Mouse (Mus musculus): ENCODE results near the gene Tlcd2. TPM values are rescaled to one million over a fixed set of nuclear protein-coding genes. Genes with fewer than 3 reads are reported as not detected.

Gene Tlcd2
- polyA plus RNA-seq, 1 experiment from 2014 or later: 1.8 TPM

DNA sequence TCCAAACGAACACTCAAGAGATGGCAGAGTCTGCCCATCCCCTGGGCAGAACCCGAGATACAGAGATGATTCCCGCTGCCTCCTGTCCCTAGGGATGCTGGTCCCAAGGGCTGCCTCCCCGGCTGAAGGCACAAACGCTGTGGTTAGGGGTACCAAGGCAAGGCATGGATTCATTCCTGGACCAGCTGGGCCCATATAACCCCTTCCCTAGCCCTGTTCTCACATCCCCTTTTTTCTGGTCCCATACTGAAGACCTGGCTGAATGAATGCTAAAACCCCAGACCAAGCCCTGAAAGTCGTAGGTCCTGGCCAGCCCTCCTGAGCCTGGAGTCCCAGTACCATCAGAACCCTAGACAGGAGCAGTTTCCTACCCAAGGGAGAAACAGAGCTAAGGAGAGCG, 20.5 kb upstream of the Tlcd2 start:
- Histone ChIP-seq H3K27ac (ENCODE audit: low read depth, low read length) (no peak overlapping the region), H3K4me1 (ENCODE audit: control insufficient read depth, insufficient read depth, low read length) (no peaks in the 10 kb centered on the region), H3K9ac (replicated peaks; ENCODE audit: low read depth, low read length) (no peak overlapping the region), H3K9me3 (ENCODE audit: control insufficient read depth, low read length) (no peaks in the 10 kb centered on the region), H3K4me2 (ENCODE audit: low read depth, low read length) (no peak overlapping the region), H3K4me3 (ENCODE audit: low read depth, low read length) (no peak overlapping the region), H3K36me3 (ENCODE audit: control insufficient read depth, insufficient read depth, low read length) (peaks cover 14% of the 10 kb centered on the region), H3K27me3 (ENCODE audit: control insufficient read depth, insufficient read depth, low read length) (no peaks in the 10 kb centered on the region)
- no peak for ATAC-seq (ENCODE audit: low read depth)
- 76% methylated on average over 7 of the region's 7 CpGs for WGBS

DNA sequence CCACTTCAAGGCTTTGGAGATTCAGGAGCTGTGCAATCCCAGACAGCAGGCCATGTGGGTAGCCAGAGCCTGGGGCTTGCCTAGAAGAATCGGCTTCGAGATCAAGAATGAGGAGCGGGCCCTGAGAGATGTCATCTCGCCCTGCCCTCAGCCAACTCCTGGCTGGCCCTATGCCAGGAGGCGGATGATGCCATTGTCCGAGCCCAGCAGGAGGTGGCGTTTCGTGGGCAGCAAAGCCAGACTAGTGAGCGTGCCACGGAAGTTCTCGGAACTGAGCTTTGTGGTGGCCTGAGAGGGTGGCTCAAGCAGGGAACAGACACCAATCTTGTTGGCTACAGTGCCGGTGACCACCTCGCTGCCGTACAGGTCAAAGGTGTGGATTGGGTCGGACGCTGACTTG, 19.9 kb upstream of the Tlcd2 start:
- 71% methylated on average over 16 of the region's 16 CpGs for WGBS
- Histone ChIP-seq H3K9ac (replicated peaks; ENCODE audit: low read depth, low read length) (no peak overlapping the region), H3K27ac (ENCODE audit: low read depth, low read length) (no peak overlapping the region), H3K36me3 (ENCODE audit: control insufficient read depth, insufficient read depth, low read length) (peaks cover 14% of the 10 kb centered on the region), H3K4me1 (ENCODE audit: control insufficient read depth, insufficient read depth, low read length) (no peaks in the 10 kb centered on the region), H3K27me3 (ENCODE audit: control insufficient read depth, insufficient read depth, low read length) (no peaks in the 10 kb centered on the region), H3K9me3 (ENCODE audit: control insufficient read depth, low read length) (no peaks in the 10 kb centered on the region), H3K4me2 (ENCODE audit: low read depth, low read length) (no peak overlapping the region), H3K4me3 (ENCODE audit: low read depth, low read length) (no peak overlapping the region)
- no peak for ATAC-seq (ENCODE audit: low read depth)

DNA sequence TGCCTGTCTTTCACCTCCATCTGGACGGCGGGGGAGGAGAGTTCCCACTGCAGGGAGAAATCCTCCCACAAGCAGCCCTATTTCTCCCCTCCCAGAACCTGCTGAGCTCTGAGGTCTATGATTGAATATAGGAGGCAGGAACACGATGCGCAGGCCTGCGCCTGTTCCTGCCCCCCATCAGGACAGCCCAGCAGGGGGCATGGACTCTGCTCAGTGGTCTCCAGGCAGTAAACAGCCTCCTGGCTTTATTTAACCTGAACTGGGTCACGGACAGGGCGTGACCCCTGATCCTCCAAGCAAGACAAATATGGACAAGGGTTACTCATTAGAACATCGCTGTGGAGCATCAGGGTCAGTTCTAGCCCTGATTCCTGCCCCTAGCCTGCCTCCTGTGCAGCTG, 17.8 kb upstream of the Tlcd2 start:
- H3K9ac ChIP-seq (replicated peaks; ENCODE audit: low read depth, low read length): no peak overlapping the region
- H3K9me3 ChIP-seq (ENCODE audit: control insufficient read depth, low read length): no peaks in the 10 kb centered on the region
- WGBS: 42% methylated on average over 8 of the region's 8 CpGs
- peaks cover 27% of the 10 kb centered on the region for H3K36me3 ChIP-seq (ENCODE audit: control insufficient read depth, insufficient read depth, low read length)
- H3K27ac ChIP-seq (ENCODE audit: low read depth, low read length): no peak overlapping the region
- H3K27me3 ChIP-seq (ENCODE audit: control insufficient read depth, insufficient read depth, low read length): no peaks in the 10 kb centered on the region
- no peak for ATAC-seq (ENCODE audit: low read depth)
- no peak overlapping the region for H3K4me2 ChIP-seq (ENCODE audit: low read depth, low read length)
- H3K4me1 ChIP-seq (ENCODE audit: control insufficient read depth, insufficient read depth, low read length): no peaks in the 10 kb centered on the region
- H3K4me3 ChIP-seq (ENCODE audit: low read depth, low read length): no peak overlapping the region

DNA sequence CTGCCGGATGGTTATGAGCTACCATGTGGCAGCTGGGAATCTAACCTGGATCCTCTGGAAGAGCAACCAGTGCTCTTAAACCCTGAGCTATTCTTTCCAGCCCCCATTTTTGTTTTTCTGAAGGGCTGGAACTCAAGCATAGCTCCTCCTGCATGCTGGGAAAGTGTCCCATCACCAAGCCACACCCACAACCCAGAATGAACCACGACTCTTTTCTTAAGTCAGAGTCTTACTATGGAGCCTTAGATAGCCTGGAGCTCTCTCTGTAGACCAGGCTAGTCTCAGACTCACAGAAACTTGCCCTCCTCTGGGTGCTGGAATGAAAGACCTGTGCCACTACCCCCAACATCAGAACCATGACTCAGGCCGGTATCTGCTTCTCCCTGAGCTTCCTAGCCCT, 12.9 kb upstream of the Tlcd2 start:
- Histone ChIP-seq H3K4me3 (ENCODE audit: low read depth, low read length) (no peak overlapping the region), H3K27me3 (ENCODE audit: control insufficient read depth, insufficient read depth, low read length) (no peaks in the 10 kb centered on the region), H3K9ac (replicated peaks; ENCODE audit: low read depth, low read length) (no peak overlapping the region), H3K36me3 (ENCODE audit: control insufficient read depth, insufficient read depth, low read length) (peaks cover 29% of the 10 kb centered on the region), H3K4me1 (ENCODE audit: control insufficient read depth, insufficient read depth, low read length) (0 out of 2 replicates have a peak, but pooled peaks cover 2% of the 10 kb centered on the region), H3K27ac (ENCODE audit: low read depth, low read length) (no peak overlapping the region), H3K4me2 (ENCODE audit: low read depth, low read length) (no peak overlapping the region), H3K9me3 (ENCODE audit: control insufficient read depth, low read length) (no peaks in the 10 kb centered on the region)
- ATAC-seq (ENCODE audit: low read depth): no peak
- WGBS: 85% methylated on average over 3 of the region's 3 CpGs

DNA sequence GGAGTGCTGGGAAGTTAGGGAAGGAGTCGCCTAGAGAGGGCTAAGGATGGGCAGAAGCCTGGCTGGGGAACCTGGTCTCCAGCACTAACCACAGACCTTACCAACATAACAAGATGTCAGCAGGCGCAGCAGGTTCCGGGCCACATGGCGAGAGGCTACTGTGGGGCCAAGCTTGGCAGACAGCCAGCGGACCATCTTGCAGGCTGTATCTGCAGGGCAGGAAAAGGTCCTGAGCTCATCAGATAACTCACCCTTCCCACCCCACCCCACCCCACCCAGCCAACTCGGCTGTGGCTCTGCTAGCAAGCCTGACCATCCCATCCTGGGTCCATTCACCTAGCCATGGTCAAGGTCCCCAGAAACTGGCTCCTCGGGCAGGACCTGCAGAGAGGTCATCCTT, 11.8 kb upstream of the Tlcd2 start:
- no peak for ATAC-seq (ENCODE audit: low read depth)
- Histone ChIP-seq H3K27ac (ENCODE audit: low read depth, low read length) (no peak overlapping the region), H3K9ac (replicated peaks; ENCODE audit: low read depth, low read length) (no peak overlapping the region), H3K36me3 (ENCODE audit: control insufficient read depth, insufficient read depth, low read length) (peaks cover 29% of the 10 kb centered on the region), H3K4me3 (ENCODE audit: low read depth, low read length) (no peak overlapping the region), H3K4me1 (ENCODE audit: control insufficient read depth, insufficient read depth, low read length) (peaks cover 9% of the 10 kb centered on the region; the same call in 1 of the 2 replicates), H3K4me2 (ENCODE audit: low read depth, low read length) (no peak overlapping the region), H3K9me3 (ENCODE audit: control insufficient read depth, low read length) (no peaks in the 10 kb centered on the region), H3K27me3 (ENCODE audit: control insufficient read depth, insufficient read depth, low read length) (no peaks in the 10 kb centered on the region)
- WGBS: 76% methylated on average over 7 of the region's 7 CpGs

DNA sequence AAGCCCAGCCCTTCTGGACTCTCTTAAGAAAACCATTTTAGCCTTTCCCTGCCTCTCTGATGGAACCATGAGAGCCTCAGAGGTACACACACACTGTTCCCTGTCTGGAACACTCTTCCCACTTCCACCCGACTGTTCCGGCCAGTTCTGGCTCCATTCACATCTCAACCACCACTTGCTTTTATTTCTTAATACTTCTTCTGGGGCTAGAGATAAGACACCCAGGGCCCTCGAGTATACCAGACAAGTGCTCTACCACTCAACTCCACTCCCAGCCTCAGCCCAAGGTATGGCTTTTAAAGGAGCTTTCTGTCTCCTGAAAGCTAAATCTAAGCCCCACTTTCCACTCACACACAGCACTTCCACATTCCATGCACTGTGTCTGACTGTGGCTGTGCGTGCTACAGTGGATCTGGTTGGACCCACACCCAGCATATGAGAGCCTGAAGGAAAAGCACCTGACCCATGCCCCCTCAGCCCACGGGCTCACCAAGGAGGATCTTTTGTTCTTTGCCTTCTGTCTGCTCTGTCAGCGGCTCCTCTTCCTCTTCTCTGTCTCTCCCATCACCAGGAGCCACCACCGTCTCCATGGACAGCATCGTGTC, 11.1 kb upstream of the Tlcd2 start:
- WGBS: 86% methylated on average over 8 of the region's 8 CpGs
- no peak overlapping the region for H3K9ac ChIP-seq (replicated peaks; ENCODE audit: low read depth, low read length)
- no peak overlapping the region for H3K4me2 ChIP-seq (ENCODE audit: low read depth, low read length)
- H3K27ac ChIP-seq (ENCODE audit: low read depth, low read length): no peak overlapping the region
- peaks cover 13% of the 10 kb centered on the region for H3K4me1 ChIP-seq (ENCODE audit: control insufficient read depth, insufficient read depth, low read length)
- ATAC-seq (ENCODE audit: low read depth): no peak
- H3K4me3 ChIP-seq (ENCODE audit: low read depth, low read length): no peak overlapping the region
- H3K27me3 ChIP-seq (ENCODE audit: control insufficient read depth, insufficient read depth, low read length): no peaks in the 10 kb centered on the region
- H3K36me3 ChIP-seq (ENCODE audit: control insufficient read depth, insufficient read depth, low read length): peaks cover 25% of the 10 kb centered on the region
- no peaks in the 10 kb centered on the region for H3K9me3 ChIP-seq (ENCODE audit: control insufficient read depth, low read length)

DNA sequence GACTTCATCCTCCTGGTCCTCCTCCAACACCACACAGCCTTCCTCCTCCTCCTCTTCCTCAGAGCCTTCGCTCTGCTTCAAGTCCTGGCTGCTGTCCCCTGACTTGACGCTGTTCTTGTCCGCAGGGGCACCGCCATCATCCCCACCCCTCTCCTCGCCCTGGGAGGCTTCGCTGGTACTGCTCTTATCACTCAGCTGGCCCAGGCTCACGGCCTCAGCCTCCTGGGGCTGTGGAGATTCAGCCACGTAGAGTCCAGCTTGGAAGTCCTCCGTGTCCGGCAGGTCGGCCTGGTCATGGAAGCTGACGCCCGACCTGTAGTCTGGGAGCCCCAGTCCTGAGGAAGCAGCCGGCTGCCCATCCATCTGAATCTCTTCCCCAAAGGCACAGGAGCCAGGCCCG, 10.6 kb upstream of the Tlcd2 start:
- 92% methylated on average over 15 of the region's 15 CpGs for WGBS
- no peak for ATAC-seq (ENCODE audit: low read depth)

DNA sequence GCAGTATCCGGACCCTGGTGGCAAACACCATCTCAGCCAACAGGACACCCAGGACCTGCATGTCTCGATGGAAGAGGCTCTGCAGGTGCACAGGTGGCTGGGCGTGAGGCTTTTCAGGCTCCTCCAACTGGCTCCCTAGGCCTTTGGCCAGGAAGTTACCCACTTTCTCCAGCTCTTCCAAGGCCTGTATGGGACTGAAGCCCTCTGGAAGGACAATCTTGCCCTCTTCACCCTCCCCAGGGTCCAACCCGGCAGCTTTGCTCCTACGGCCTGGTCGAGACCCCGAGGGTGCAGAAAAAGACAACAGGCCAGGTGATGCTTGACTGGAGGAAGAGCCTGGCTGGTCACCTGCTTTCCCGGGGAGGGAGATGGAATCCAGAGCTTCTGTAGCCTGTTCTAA, 9.4 kb upstream of the Tlcd2 start:
- H3K27ac ChIP-seq (ENCODE audit: low read depth, low read length): no peak overlapping the region
- H3K9me3 ChIP-seq (ENCODE audit: control insufficient read depth, low read length): no peaks in the 10 kb centered on the region
- peaks cover 13% of the 10 kb centered on the region for H3K4me1 ChIP-seq (ENCODE audit: control insufficient read depth, insufficient read depth, low read length)
- H3K36me3 ChIP-seq (ENCODE audit: control insufficient read depth, insufficient read depth, low read length): peaks cover 21% of the 10 kb centered on the region
- no peak overlapping the region for H3K4me2 ChIP-seq (ENCODE audit: low read depth, low read length)
- H3K9ac ChIP-seq (replicated peaks; ENCODE audit: low read depth, low read length): no peak overlapping the region
- 92% methylated on average over 8 of the region's 8 CpGs for WGBS
- no peak for ATAC-seq (ENCODE audit: low read depth)
- H3K4me3 ChIP-seq (ENCODE audit: low read depth, low read length): no peak overlapping the region
- H3K27me3 ChIP-seq (ENCODE audit: control insufficient read depth, insufficient read depth, low read length): no peaks in the 10 kb centered on the region

More for the DNA sequence above, 10.6 kb upstream of the Tlcd2 start:
- no peak overlapping the region for H3K27ac ChIP-seq (ENCODE audit: low read depth, low read length)
- H3K36me3 ChIP-seq (ENCODE audit: control insufficient read depth, insufficient read depth, low read length): peaks cover 21% of the 10 kb centered on the region
- H3K9ac ChIP-seq (replicated peaks; ENCODE audit: low read depth, low read length): no peak overlapping the region
- no peaks in the 10 kb centered on the region for H3K27me3 ChIP-seq (ENCODE audit: control insufficient read depth, insufficient read depth, low read length)
- no peak overlapping the region for H3K4me2 ChIP-seq (ENCODE audit: low read depth, low read length)
- peaks cover 13% of the 10 kb centered on the region for H3K4me1 ChIP-seq (ENCODE audit: control insufficient read depth, insufficient read depth, low read length)
- H3K9me3 ChIP-seq (ENCODE audit: control insufficient read depth, low read length): no peaks in the 10 kb centered on the region
- no peak overlapping the region for H3K4me3 ChIP-seq (ENCODE audit: low read depth, low read length)

DNA sequence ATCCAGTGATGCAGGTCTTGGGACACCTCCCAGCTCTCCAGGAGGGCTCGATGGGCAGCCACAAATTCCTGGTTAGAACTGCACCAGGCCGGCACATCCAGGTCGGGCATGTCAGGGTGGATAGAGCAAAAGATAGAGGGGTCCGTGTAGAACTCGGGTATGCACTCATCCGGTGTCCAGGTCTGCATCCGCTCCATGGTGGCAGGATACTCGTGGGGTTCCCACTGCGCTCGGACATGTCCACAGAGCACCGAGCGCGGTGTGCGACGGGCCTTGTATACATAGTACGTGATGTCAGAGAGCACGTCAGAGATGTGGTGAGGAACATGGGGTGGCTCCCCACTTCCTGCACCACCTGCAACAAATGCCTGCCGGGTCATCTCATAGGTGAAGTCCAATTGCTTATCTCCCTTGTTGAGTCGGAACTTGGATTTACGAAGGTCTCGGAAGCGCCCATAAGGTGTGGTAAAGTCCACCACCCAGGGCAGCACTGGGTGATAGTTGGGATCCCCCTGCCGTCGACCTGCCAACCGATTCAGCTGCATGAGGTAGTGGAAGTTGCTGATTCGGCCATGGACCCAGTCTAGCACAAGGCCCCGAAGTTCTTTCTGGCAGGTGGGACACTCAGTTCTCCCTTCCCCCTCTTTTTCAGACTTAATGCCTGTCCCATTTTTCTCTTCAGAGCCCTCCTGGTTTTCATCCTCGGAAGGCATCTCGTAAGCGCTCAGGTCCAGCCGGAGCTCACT, 8.5 kb upstream of the Tlcd2 start:
- Histone ChIP-seq H3K4me1 (ENCODE audit: control insufficient read depth, insufficient read depth, low read length) (peaks cover 13% of the 10 kb centered on the region), H3K27me3 (ENCODE audit: control insufficient read depth, insufficient read depth, low read length) (no peaks in the 10 kb centered on the region), H3K9me3 (ENCODE audit: control insufficient read depth, low read length) (no peaks in the 10 kb centered on the region), H3K27ac (ENCODE audit: low read depth, low read length) (no peak overlapping the region), H3K4me2 (ENCODE audit: low read depth, low read length) (no peak overlapping the region), H3K4me3 (ENCODE audit: low read depth, low read length) (no peak overlapping the region), H3K9ac (replicated peaks; ENCODE audit: low read depth, low read length) (peak overlapping the region; percentile 12; the same call in 1 of the 2 replicates), H3K36me3 (ENCODE audit: control insufficient read depth, insufficient read depth, low read length) (peaks cover 11% of the 10 kb centered on the region)
- WGBS: 95% methylated on average over 31 of the region's 31 CpGs
- ATAC-seq (ENCODE audit: low read depth): no peak
